Mouse (Mus musculus) hindlimb bud, embryonic 11.5 days (tissue): ENCODE data around the gene Mpig6b.
"Not testable (repeated sequence)": the region's sequence is repeated elsewhere in the genome, so short reads cannot be mapped to it uniquely, and the experiment has no call there.

Source experiments
- DNase-seq: peaks from one replicate; pipeline ENCODE4 v3.0.0-alpha.2; 2012; ENCODE audit warnings: low read depth, low spot score; ENCODE audit errors: extremely low spot score

The Mpig6b gene

DNA sequence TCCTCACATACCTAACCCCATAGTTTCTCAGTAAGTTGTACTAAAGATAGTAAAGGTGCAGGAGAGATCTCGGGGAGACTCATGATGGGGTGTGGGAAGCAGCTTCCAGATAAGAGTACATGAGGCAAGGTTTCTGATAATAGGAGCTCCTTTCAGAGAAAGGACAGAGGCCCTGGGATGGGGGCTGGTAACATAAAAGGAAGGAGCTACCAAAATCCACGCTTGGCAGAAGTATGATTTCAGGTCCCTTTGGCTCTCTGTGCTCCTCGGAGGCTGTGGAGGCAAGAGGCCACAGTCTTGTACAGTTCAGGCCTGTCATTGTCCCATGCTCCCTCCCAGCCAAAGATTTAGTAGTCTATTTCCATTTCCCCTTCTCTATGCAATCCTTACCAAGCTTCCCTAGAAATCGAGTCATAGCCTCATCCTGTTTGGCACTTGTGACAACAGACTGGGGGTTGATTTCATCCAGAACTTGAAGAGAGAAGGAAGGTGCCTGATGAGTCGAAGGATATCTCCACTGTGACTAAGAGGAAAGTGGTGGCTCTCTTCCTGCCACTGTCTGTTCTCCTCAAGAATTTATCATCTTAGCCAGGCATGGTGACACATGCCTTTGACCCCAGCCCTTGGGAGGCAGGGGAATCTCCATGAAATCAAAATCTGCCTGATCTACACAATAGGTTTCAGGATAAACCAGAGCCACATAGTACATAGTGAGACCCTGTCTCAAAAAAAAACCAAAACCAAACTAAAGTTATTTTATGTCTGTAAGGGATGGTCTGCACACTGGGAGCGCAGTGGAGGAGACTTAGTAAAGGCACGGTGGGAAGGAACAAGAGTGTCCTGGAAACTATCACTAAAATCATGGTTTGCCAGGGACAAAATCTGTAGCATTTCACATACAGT is 20.8 kb downstream of the Mpig6b start:
- no peak for DNase-seq

DNA sequence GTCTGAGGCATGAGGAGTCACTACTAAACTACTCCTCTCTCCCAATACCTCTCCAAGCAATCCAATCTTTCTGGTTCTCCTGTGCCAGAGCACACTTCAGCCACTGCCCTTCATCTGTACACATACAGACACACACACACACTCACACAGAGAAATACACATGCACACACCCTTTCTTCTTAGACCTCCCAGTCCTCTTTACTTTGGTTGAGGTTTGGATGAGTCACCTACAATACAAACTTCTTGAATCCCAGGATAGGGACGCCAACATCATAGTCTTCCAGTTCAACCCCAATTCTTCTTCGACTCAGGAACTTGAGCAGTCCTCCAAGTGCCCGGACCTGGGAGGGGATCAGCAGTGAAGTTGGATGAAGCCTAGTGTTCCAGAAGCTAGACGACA is 22.2 kb downstream of the Mpig6b start:
- DNase-seq: no peak

DNA sequence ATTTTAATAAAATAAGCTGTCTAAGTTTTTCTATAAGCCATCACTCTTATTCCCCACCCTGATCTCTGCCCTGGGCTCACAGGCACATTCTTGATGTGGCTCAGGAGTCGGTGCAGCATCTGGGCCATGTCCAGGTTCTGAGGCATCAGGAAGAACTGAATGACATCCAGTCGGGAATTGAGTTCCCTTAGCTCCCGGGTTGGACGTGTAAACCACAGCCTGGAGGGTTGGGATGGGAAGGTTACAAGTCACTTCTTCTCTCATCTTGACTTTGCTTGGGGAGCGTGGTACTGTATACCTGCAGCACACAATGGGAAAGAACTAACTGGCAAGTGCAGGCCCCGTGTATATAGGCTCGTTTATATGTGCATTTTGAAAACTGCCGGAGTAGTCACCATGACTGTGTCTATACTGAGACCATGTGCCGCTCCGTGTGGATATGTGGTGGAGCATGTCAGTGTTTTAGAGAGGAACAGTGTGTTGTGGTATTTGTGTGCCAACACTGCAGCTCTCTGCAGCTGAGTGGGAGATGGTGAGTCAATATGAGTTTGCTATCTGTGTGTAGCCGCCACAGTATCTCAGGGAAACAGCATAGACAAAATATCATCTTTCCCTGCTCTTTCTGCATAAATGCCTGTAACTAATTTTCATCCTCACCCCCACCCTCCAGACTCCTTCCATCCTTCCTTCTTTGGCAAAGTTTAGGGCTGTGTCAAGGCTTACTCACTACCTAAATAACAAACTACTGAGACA is 26.7 kb downstream of the Mpig6b start:
- no peak for DNase-seq

DNA sequence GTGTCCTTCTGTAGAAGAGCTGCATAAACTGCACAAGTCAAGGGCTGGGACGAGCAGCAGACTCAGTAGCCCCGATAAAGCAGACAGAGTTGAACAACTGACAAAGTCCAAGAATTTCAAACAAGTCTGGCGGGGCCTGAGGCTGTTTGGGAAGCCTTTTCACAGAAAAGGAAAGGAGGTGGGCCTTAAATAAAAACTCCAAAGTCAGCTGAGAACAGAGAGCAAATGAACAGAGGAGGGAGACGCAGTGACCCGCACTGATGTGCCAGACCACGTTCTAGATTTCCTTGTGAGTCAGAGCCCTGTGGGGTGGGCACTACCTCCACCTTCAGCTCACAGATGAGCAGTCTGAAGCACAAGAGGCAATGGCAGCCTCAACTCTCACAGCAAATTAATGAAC is 31.1 kb downstream of the Mpig6b start:
- DNase-seq: no peak

DNA sequence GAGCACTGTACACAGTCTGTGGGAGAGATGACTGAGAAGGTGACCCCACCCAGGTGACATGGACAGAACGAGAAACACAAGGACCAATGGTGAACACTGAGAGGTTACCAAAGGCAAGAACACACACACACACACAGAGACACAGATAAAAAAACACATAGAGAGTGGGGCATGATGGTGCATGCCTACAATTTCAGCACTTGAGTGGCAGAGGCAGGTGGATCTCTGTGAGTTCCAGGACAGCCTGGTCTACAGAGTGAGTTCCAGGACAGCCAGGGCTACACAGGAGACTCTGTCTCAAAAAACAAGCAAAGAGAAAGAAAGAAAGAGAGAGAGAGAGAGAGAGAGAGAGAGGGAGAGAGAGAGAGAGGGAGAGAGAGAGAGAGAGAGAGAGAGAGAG is 32.3 kb downstream of the Mpig6b start:
- not testable (repeated sequence) for DNase-seq

DNA sequence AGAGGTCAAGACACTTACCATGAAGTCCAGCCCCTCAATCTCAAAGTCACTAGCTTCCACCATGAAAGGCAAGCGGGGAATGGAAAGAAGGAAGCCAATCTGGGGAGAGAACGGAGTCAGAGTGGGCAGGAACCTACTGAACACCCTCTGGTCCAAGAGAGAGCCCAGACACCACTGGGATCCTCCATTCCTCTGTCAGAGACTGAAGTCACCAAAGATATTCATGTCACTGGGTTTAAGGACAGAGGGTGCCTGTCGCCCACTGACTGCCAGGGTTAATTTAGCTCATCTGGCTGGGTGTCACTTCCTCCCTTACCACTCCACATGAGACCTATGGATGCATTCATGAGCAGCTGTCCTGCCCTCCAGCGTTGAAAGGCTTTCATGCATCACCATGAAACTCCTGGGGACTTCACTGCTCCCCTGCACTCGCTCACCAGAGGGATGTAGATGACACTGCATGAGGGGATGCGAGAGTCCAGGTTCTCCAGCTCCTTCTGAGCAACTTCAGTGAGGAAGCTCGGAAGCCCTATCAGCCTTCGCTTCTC is 33.6 kb downstream of the Mpig6b start:
- DNase-seq: no peak

DNA sequence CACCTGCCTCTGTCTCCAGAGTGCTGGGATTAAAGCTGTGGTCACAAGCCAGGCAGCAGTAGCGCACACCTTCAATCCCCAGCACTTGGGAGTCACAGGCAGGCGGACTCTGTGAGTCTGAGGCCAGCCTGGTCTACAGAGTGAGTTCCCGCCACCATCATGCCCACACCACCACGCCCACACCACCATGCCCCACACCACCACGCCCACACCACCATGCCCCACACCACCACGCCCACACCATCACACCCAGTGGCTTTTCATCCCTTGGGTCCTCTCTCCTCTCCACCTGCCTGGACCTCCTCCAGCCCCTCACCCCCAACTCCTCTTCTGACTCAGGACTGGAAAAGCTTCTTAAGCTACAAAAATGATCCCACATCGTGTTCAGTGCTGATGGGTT is 34.1 kb downstream of the Mpig6b start:
- DNase-seq: no peak

DNA sequence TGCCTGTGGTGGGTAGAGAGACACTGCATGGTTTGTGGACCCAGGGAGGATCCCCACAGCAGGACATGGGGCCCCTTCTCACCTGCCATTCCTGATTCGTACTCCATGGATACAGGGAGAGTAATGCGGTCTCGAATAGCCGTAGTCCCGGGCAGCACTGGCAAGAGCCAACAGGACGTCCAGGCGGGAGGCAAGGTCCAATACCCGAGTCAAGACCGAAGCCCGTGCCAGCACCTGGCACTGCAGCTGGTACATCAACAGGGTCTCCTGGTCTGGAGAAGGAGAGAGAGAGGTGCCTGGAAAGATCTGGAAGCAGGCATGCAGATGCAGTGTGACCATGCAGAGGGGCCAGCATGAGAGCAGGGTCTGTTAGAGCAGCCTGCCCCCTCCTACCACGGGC is 34.7 kb downstream of the Mpig6b start:
- DNase-seq: no peak

DNA sequence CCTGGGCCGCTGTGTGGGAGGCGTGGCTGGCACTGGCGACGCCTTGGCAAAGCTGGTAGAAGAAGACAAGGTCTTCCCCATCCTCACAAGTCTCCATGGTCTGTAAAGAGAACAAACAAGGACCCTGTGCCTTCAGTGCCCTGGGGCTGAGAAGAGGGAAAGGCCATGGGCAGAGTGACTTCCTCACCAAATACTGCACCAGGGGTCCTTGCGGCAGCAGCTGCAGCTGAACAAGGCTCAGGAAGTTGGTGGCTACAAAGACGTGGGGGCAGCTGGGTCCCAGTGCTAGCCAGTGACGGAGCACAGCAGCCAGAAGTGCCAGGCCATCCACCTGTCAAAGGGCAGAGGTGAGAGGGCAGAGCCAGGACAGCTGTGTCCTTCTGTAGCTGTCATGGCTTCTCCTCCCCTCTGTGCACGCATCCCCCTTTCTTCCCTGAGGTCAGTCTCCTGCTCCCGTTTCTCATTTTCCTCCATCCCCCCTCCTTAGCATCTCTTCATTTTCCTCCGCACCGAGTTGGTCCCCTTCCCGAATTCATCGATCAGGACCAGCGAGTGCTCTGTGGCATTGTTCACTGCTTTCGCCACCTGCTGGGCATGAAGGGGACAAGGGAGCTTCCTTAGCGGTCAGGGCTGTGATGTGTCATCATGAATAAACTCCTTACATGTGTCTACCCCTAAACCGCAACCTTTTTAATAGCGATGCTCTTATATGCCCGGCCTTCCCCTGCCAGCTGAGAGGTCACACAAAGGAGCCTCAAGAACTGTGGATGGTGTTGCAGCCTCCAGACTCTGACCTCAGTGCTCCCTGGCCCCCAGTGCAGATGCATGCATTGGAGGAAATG is 36.1 kb downstream of the Mpig6b start:
- no peak for DNase-seq

DNA sequence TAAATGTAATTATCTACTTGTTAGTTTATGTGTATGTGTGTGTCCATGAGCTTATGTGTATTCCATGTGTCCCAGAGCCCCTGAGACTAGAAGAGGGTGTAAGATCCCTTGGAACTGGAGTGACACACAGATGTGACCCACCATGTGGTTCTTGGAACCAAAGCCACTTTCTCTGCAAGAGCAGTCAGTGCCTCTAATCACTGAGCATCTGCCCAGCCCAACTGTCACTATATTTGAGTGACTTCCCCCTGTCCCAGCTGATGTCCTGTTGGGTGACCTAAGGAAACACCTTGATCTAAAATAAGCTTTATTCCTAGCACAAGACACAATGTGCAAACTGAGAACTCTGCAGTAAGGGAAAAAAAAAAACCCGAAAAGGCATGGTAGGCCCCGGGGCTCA is 37.7 kb downstream of the Mpig6b start:
- DNase-seq: no peak

DNA sequence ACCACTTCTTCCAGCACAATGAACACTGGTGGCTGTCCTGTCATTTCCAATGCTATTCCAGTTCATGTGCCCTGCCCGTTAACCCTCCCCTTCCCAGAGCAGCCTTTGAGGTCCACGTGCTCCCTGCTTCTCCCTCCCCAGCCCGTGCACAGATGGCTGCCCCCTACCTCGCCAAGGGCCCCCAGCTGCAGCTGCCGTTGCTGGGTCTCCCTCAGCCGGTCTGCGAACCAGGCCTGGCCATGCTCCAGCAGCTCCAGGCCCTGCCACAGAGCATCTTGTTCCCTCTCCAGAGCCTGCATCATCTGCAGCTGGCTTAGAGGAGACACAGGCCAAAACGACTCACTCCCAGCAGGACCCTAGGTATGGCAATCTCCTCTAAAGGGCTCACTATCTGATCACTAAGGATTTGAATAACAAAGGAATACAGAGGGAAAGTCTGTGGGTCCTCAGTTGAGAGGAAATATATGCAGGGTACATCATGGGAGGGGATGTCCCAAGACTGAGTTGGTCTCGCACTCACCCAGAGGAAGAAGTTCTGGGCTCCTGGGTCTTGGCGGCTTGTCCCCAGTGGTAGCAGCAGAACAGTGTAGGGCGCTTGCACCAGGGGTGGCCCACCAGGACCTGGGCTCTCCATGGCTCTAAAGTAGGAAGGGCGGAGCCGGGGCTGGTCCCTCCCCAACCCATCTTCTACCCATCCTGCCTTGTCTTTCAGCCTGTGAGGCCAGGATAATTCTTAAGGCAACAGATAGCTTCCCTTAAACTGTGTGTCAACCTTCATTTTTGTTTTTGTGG is 38.5 kb downstream of the Mpig6b start, which contains the start of gene Sapcd1:
Gene Sapcd1 (minus strand): TSS at position 740 of the 792 bp plus-strand sequence.
- no peak for DNase-seq

DNA sequence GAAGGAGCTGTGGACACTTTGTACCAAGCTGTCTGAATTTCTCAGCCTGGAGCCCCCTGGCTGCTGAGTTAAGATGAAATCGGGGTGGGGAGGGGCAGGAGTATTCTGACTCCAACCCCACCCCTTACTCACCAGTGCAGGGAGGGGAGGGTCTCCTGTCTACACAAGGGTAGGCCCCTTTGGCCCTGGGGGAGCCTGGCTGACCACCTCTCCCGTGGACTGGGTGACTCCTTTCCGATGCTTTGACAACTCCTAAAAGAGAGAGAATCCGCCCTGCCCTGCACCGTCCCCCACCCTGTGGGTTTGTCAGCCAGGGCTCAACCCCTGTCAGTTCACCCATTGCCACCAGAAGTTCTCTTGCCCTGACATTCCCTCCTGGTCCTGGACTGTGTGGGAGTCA is 39.8 kb downstream of the Mpig6b start:
- DNase-seq: no peak

DNA sequence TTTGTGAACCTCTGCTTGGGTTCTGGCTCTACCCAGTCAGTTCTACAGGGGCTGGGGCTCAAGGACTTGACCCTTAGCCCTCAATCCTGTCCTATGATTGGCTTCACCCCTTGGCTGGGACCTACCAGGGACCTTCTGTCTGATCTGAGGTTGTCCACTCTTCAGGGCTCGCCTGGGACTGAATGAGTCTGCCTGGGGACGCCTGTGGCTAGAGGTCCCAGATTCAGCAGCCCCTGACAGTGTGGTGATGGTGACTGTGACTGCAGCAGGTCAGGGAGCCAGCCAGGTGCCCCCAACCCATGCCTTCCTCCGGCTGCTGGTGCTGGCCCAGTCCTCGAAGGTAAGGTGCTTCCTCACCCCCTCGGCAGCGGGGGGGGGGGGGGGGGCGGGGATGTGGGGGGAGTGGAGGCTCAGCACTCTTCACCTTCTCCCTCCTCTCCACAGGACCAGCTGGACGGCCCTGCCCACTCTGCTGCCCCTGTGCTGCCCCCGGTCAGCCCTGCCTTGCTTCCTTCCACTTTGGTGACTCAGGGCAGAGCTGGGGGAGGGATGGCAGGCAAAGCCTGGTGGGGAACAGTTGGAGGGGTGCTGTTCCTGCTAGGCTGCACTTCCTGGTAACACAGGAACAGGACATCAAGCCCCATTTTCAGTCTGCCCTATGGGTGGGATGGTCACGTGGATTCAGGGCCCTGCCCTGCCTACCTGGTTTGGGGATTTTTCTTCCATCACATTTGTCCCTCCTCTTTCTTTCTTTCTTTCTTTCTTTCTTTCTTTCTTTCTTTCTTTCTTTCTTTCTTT is 41.1 kb downstream of the Mpig6b start:
- no peak for DNase-seq

DNA sequence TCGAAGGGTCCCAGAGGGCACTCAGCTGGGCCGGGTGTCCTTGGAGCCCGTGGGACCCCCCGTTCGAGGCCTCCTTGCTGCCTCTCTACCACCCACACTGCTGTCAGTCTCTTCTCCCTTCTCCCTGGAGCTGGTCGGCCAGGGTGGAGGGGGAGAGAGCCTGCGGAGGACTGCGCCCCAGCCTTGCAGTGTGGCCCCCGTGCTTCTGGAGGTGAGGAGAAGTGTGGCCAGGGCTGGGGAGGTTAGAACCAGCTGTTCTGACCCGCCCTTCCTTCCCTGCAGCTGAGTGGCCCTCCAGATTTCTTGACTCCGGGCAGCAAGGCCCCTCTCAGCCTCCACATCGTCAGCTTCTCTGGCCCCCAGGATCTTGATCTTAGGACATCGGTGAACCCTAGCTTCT is 41.7 kb downstream of the Mpig6b start:
- DNase-seq: no peak

DNA sequence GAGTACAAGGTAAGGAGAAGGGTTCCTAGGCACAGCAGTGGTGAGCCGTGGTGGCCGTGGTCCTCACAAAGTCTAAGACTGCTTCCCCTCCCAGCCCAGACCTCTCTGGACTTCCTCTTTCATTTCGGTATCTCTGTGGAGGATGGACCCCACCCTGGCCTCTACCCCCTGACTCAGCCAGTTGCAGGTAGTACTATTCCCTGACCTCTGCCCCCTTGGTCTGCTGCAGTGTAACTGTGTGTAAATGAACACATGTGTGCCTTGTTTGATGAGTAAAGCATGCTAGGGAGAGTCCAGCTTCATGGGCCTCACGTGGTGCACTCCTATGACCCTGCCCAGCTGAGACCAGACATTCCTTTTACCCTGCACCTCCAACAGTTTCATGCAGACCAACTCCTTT is 42.2 kb downstream of the Mpig6b start:
- no peak for DNase-seq

DNA sequence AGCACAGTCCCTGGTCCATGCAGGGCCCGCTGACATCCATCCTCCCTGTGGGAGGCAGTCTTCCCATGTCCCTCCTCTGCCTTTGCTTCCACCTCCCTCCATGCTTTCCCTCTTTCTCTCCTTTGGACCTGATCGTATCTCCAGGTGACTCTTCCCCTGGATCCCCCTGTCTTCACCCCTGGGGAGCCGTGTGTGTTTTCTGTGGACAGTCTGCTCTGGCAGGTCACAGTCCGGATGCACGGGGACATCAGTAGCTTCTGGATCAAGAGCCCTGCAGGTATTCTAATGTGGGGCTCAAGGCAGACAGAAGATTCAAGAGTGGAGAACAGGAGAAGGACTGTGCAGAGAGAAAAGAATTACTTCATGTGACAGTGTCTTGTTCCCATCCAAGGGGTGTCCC is 42.8 kb downstream of the Mpig6b start:
- no peak for DNase-seq

DNA sequence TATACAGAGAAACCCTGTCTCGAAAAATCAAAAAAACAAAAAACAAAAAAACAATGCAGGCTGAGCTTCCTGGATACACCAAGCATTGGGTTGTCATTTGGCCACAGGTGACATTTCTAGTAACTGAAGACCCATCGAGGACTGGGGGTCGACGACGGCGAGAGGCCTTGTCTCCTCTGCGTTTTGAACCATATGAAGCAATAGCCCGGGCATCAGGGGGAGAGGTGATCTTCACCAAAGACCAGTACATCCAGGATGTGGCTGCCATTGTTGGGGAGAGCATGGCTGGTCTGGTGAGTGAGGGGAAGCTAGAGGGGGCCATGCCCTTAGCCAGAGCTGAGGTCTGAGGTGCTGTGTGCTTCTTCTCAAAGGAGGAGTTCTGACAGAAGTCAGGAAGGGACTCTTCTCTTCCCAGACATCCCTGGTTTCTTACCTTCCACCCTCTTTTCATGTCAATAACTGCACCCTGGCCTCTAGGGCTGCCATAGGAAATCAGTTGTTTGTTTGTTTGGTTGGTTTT is 43.4 kb downstream of the Mpig6b start:
- no peak for DNase-seq

DNA sequence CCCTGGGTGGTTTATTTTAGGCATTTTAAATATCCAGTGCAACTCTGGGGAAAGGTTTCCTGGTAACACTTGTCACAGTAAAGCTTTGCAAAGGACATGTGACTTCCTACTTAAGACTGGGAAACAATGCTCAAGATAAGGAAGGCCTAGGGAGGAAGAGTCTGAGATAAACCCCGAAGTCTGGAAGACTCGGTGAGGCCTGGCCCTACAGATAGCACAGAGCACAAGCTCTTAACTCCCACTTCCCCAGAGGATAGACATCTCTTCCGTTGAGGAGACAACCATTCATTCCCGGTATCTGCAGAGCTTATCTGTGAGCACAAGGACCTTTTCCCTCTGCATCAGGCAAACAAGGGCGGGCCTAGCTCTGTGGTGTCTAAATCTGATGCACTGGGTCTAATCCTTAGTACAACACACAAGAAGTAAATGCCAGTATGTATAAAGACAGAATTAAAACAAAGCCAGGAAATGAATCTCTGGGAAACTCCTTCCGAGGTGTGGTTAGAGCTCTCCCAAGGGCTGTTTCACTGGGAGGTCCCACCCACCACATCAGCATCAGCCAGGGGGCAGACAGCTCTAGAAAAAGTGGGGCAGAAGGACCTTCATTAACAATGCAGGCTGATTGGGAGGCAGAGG is 44.0 kb downstream of the Mpig6b start:
- no peak for DNase-seq
